Mouse (Mus musculus): Measurements from ENCODE around the gene Dera. TPM values are rescaled to one million over a fixed set of nuclear protein-coding genes. Genes with fewer than 3 reads are reported as not detected.

Dera gene
- total and polyA plus RNA-seq, 3 experiments = 59.5 to 80.6 (median 78.0) TPM

- TF ChIP-seq NRF1 (IDR thresholded peaks at IDR 0.05; ENCODE audit: low read depth, low read length) = no peak
- no peak for TF ChIP-seq ELF1 (IDR thresholded peaks at IDR 0.05; ENCODE audit: low read depth, low read length)
- TF ChIP-seq ZNF384 (IDR thresholded peaks at IDR 0.05; ENCODE audit: low read depth, low read length) = no peak
These were observed 9.6 kb upstream of the Dera start (continued) for GRCm38 (mm10) chr6:137744700-137745099.

- H3K4me2 ChIP-seq (ENCODE audit: insufficient read depth, low read depth, poor library complexity, severe bottlenecking) = no peak overlapping the region
- H3K9me3 ChIP-seq (replicated peaks; ENCODE audit: low read length) = no peaks in the 10 kb centered on the region
- no peak overlapping the region for H3K9ac ChIP-seq (ENCODE audit: insufficient read depth, low read depth)
- peaks cover 0 to 27% of the 10 kb centered on the region in 2 experiments; a peak in 2 of 4 replicates for H3K4me1 ChIP-seq (ENCODE audit: control insufficient read depth in 1 of 2, insufficient read depth in 2 of 2)
- dilution Hi-C loops (cut with MboI; ENCODE audit: extremely low pct_ligation_motif_present, extremely low pct_unique_long_range_greater_than_20kb, low sequenced_read_pairs) (no loop called here), in situ Hi-C loops (cut with MboI; ENCODE audit: low pct_ligation_motif_present, low pct_unique_long_range_greater_than_20kb, low sequenced_read_pairs) (loop anchor here (25.0 kb wide), 1 partner anchor 560 kb away; no protein-coding TSS in a partner anchor)
- DNase-seq (ENCODE audit: extremely low read depth) = peak; percentile 51
- H3K36me3 ChIP-seq (replicated peaks in 1 of 2; ENCODE audit: control insufficient read depth in 1 of 2, insufficient read depth in 1 of 2, low read length in 1 of 2) = peaks cover 62 to 85% of the 10 kb centered on the region in 2 experiments
- TF ChIP-seq POLR2AphosphoS2 (IDR thresholded peaks at IDR 0.05; ENCODE audit: low read depth, low read length) = no peak
- TF ChIP-seq MAZ (IDR thresholded peaks at IDR 0.05; ENCODE audit: low read depth, low read length) = no peak
- TF ChIP-seq SMC3 (IDR thresholded peaks at IDR 0.05; ENCODE audit: low read depth, low read length) = peak; percentile 27; the same call in 1 of the 2 replicates
- TF ChIP-seq RAD21 (IDR thresholded peaks at IDR 0.05; ENCODE audit: low read depth, low read length) = peak; percentile 31
- peak; percentile 57 to 60; a peak in 3 of 4 replicates for TF ChIP-seq CTCF (conservative IDR thresholded peaks at IDR 0.05 in 1 of 2, IDR thresholded peaks at IDR 0.05 in 1 of 2; ENCODE audit: low read depth in 2 of 2, low read length in 2 of 2)
- peak; percentile 22; the same call in 1 of the 2 replicates for TF ChIP-seq EP300 (IDR thresholded peaks at IDR 0.05; ENCODE audit: low read length)
- TF ChIP-seq SIN3A (IDR thresholded peaks at IDR 0.05; ENCODE audit: low read length) = 0 out of 2 replicates have a peak, but pooled peaks have one; percentile 24
- 0 out of 2 replicates have a peak, but pooled peaks have one; percentile 20 for TF ChIP-seq ELF1 (IDR thresholded peaks at IDR 0.05; ENCODE audit: low read depth, low read length)
- H3K27me3 ChIP-seq (replicated peaks) = no peaks in the 10 kb centered on the region
- no peak overlapping the region for H3K4me3 ChIP-seq (replicated peaks in 1 of 3; ENCODE audit: low read depth in 2 of 3, low read length in 2 of 3, poor library complexity in 1 of 3)
- H3K79me2 ChIP-seq (replicated peaks; ENCODE audit: control insufficient read depth, extremely low read depth, insufficient read depth, poor library complexity, severe bottlenecking) = peaks cover 2% of the 10 kb centered on the region; the same call in 1 of the 2 replicates
- H3K27ac ChIP-seq (ENCODE audit: insufficient read depth, low read depth) = no peak overlapping the region
These were observed 7.0 kb upstream of the Dera start for GRCm38 (mm10) chr6:137747174-137747928.

- Histone ChIP-seq H3K27ac (ENCODE audit: insufficient read depth, low read depth) (no peak overlapping the region), H3K4me1 (ENCODE audit: control insufficient read depth in 1 of 2, insufficient read depth in 2 of 2) (peaks cover 3 to 25% of the 10 kb centered on the region in 2 experiments; a peak in 2 of 4 replicates), H3K36me3 (replicated peaks in 1 of 2; ENCODE audit: control insufficient read depth in 1 of 2, insufficient read depth in 1 of 2, low read length in 1 of 2) (peaks cover 36 to 53% of the 10 kb centered on the region in 2 experiments), H3K4me2 (ENCODE audit: insufficient read depth, low read depth, poor library complexity, severe bottlenecking) (no peak overlapping the region), H3K27me3 (replicated peaks) (no peaks in the 10 kb centered on the region), H3K9me3 (replicated peaks; ENCODE audit: low read length) (no peaks in the 10 kb centered on the region), H3K4me3 (replicated peaks in 1 of 3; ENCODE audit: low read depth in 2 of 3, low read length in 2 of 3, poor library complexity in 1 of 3) (no peak overlapping the region), H3K9ac (ENCODE audit: insufficient read depth, low read depth) (no peak overlapping the region), H3K79me2 (replicated peaks; ENCODE audit: control insufficient read depth, extremely low read depth, insufficient read depth, poor library complexity, severe bottlenecking) (0 out of 2 replicates have a peak, but pooled peaks cover 2% of the 10 kb centered on the region)
- no peak for DNase-seq (ENCODE audit: extremely low read depth)
- dilution Hi-C loops (cut with MboI; ENCODE audit: extremely low pct_ligation_motif_present, extremely low pct_unique_long_range_greater_than_20kb, low sequenced_read_pairs) (no loop called here), in situ Hi-C loops (cut with MboI; ENCODE audit: low pct_ligation_motif_present, low pct_unique_long_range_greater_than_20kb, low sequenced_read_pairs) (no loop called here)
- TF ChIP-seq KAT2A (IDR thresholded peaks at IDR 0.05; ENCODE audit: insufficient replicate concordance, low read length) (no peak), MAFK (IDR thresholded peaks at IDR 0.05; ENCODE audit: insufficient replicate concordance, low read length) (no peak), CHD1 (IDR thresholded peaks at IDR 0.05; ENCODE audit: low read depth, low read length) (no peak), TBP (conservative IDR thresholded peaks at IDR 0.05; ENCODE audit: low read depth, low read length) (no peak), E2F4 (IDR thresholded peaks at IDR 0.05; ENCODE audit: insufficient replicate concordance, low read depth, low read length) (no peak), PAX5 (IDR thresholded peaks at IDR 0.05; ENCODE audit: low read length) (no peak), NRF1 (IDR thresholded peaks at IDR 0.05; ENCODE audit: low read depth, low read length) (no peak), EP300 (IDR thresholded peaks at IDR 0.05; ENCODE audit: low read length) (no peak), JUND (conservative IDR thresholded peaks at IDR 0.05; ENCODE audit: low read depth, low read length) (no peak), POLR2A (IDR thresholded peaks at IDR 0.05; ENCODE audit: low read depth, low read length) (no peak), ELF1 (IDR thresholded peaks at IDR 0.05; ENCODE audit: low read depth, low read length) (no peak), ETS1 (conservative IDR thresholded peaks at IDR 0.05; ENCODE audit: low read depth, low read length) (no peak), TCF12 (IDR thresholded peaks at IDR 0.05; ENCODE audit: low read depth, low read length) (no peak), BHLHE40 (IDR thresholded peaks at IDR 0.05; ENCODE audit: low read depth, low read length) (no peak), CHD2 (IDR thresholded peaks at IDR 0.05; ENCODE audit: low read length) (no peak), RCOR1 (conservative IDR thresholded peaks at IDR 0.05; ENCODE audit: low read depth, low read length) (no peak), RAD21 (IDR thresholded peaks at IDR 0.05; ENCODE audit: low read depth, low read length) (no peak), POLR2AphosphoS2 (IDR thresholded peaks at IDR 0.05; ENCODE audit: low read depth, low read length) (no peak)
These were observed 2.6 kb upstream of the Dera start for GRCm38 (mm10) chr6:137751551-137752274.
